Mouse (Mus musculus): ENCODE measurements at regions not wholly inside any gene's neighbourhood (a gene's known extent, or its start where the extent isn't known, plus 50 kb on each side); places are given as distances from the start of the nearest gene placed in this dataset.

GRCm38 (mm10) chr15:93787361-93787760 lies 191.7 kb upstream of the Prickle1 start:
- no peaks in the 10 kb centered on the region for H3K9me3 ChIP-seq
- H3K4me1 ChIP-seq, result no peaks in the 10 kb centered on the region
- no peaks in the 10 kb centered on the region for H3K27me3 ChIP-seq (replicated peaks)
- H3K9ac ChIP-seq, result no peak overlapping the region
- no peak overlapping the region for H3K4me3 ChIP-seq
- no peak for ATAC-seq (replicated peaks)
- WGBS, result 90% methylated on average over 6 of the region's 6 CpGs
- no peaks in the 10 kb centered on the region for H3K36me3 ChIP-seq (replicated peaks)
- H3K4me2 ChIP-seq, result no peak overlapping the region
- H3K27ac ChIP-seq, result no peak overlapping the region

DNA sequence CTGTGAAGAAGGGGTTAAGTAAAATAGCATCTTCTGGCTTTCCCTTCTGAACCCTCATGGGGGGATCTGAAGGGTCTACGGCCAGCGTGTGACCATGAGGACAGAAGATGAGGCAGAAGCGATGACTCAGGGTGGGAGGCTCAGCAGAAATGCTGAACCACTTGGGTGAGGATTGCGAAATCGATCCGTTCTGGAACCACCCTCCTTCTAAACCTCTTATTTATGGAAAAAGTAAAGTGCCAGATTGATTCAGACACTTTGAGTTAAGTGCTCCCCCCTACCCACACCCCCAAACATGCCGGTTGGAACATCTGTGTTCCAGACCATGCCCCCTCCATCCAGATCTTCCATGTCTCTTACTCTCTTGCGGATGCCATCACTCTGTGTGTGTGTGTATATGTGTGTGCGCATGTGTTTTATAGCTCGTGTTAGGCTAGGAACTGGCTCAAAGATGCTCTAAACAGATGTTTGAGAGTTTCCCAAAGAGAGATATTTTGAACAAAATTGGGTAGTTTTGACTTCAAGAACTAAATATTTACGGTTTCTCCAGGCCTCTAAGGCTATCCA lies 190.2 kb upstream of the Prickle1 start:
- ATAC-seq (replicated peaks), result no peak
- Histone ChIP-seq H3K36me3 (replicated peaks) (no peaks in the 10 kb centered on the region), H3K4me3 (no peak overlapping the region), H3K27ac (no peak overlapping the region), H3K9ac (no peak overlapping the region), H3K27me3 (replicated peaks) (no peaks in the 10 kb centered on the region), H3K4me2 (no peak overlapping the region), H3K4me1 (no peaks in the 10 kb centered on the region), H3K9me3 (no peaks in the 10 kb centered on the region)
- 94% methylated on average over 11 of the region's 11 CpGs for WGBS

GRCm38 (mm10) chr15:93783736-93784135 lies 188.0 kb upstream of the Prickle1 start:
- Histone ChIP-seq H3K27ac (no peak overlapping the region), H3K4me1 (no peaks in the 10 kb centered on the region), H3K36me3 (replicated peaks) (no peaks in the 10 kb centered on the region), H3K4me3 (no peak overlapping the region), H3K27me3 (replicated peaks) (no peaks in the 10 kb centered on the region), H3K4me2 (no peak overlapping the region), H3K9ac (no peak overlapping the region), H3K9me3 (no peaks in the 10 kb centered on the region)
- no peak for ATAC-seq (replicated peaks)
- 80% methylated on average over 4 of the region's 4 CpGs for WGBS

DNA sequence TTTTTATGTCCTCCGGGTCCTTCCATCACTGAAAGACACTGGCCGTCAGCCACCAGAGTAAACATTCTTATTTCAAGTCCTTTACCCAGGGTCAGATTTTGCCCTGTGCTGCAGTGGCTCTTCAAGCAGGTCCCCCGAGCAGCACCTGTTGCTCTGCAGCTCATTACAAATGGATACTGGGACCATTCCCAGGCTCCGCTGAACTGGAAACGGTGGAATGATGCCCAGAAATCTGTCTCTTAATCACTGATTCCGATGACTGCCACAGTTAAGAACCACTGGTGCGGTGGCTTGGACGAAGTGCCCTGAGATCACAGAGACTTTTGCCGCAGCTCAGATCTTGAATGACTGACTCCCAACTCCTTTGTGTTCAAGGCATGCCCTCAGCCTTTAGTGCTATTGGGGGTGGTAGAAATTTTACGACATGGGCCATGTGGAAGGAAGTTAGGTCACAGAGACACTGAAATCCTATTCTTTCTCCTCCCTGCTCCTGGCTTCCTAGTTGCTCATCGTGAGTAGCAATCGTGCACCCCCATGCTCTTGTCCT lies 179.6 kb upstream of the Prickle1 start:
- Histone ChIP-seq H3K27me3 (replicated peaks) (no peaks in the 10 kb centered on the region), H3K4me1 (no peaks in the 10 kb centered on the region), H3K27ac (no peak overlapping the region), H3K9ac (no peak overlapping the region), H3K36me3 (replicated peaks) (no peaks in the 10 kb centered on the region), H3K4me3 (no peak overlapping the region), H3K4me2 (no peak overlapping the region), H3K9me3 (no peaks in the 10 kb centered on the region)
- no peak for ATAC-seq (replicated peaks)
- WGBS, result 71% methylated on average over 12 of the region's 12 CpGs

DNA sequence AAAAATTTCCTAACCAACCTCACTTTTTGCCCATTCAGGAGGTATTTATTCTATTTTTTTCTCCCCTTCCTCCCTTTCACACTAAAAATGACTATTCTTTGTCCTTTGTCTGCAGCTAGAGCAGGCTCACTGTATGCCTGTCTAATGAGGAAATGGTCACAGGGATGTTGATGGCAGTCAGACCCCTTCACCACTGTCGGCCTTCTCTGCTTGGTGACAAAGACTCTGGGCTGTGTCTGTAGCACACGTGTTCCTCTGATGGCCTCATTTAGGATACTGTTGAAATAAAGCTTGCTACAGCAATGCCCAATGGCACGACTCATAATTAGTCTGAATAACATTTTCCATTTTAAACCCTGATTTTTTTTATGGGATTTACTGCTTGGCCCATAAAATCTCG lies 178.6 kb upstream of the Prickle1 start:
- no peaks in the 10 kb centered on the region for H3K36me3 ChIP-seq (replicated peaks)
- H3K4me2 ChIP-seq, result no peak overlapping the region
- no peak for ATAC-seq (replicated peaks)
- H3K9ac ChIP-seq, result no peak overlapping the region
- no peaks in the 10 kb centered on the region for H3K9me3 ChIP-seq
- no peaks in the 10 kb centered on the region for H3K27me3 ChIP-seq (replicated peaks)
- 67% methylated on average over 4 of the region's 4 CpGs for WGBS
- H3K4me3 ChIP-seq, result no peak overlapping the region
- H3K27ac ChIP-seq, result no peak overlapping the region
- no peaks in the 10 kb centered on the region for H3K4me1 ChIP-seq

DNA sequence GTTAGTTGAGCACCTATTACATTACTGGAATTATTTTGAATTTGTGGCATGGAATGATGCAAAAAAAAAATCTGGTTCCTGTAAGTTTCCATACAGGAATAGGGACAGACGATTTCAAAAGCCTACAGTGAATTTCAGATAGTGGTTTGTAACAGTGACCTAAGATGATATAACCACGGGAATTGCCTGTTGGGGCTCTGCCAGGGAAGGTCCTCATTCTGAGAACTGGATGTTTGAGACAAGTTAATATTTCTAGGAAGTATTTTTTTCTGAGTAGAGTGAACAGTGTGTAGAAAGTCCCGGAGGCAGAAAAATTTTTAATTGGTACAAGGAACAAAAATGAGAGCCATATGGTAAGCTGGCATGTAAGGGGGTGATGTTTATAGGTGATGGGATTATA lies 171.3 kb upstream of the Prickle1 start:
- Histone ChIP-seq H3K27me3 (replicated peaks) (no peaks in the 10 kb centered on the region), H3K4me3 (no peak overlapping the region), H3K27ac (no peak overlapping the region), H3K9ac (no peak overlapping the region), H3K4me2 (no peak overlapping the region), H3K4me1 (no peaks in the 10 kb centered on the region), H3K9me3 (no peaks in the 10 kb centered on the region), H3K36me3 (replicated peaks) (no peaks in the 10 kb centered on the region)
- WGBS, result 78% methylated on average over 3 of the region's 3 CpGs
- ATAC-seq (replicated peaks), result no peak

DNA sequence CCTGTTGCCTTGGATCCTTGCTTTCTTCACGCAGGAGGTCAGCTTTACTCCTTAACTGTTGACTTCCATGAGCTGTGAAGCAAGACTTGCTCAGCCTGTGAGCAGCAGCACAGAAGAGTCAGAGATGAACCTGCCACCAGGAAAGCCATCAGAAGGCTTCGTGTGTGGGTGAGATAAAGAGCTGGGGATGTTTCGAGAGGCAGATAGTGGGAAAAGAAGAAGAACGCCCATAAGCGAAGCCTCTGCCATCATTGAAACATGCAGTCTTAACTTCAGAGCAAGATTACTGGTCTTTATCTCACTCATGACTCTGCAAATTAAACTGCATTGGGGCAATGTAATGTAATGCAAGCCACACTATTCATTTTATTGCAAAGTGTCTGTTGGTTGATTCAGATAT lies 167.4 kb upstream of the Prickle1 start:
- no peaks in the 10 kb centered on the region for H3K36me3 ChIP-seq (replicated peaks)
- 81% methylated on average over 5 of the region's 5 CpGs for WGBS
- no peaks in the 10 kb centered on the region for H3K27me3 ChIP-seq (replicated peaks)
- no peaks in the 10 kb centered on the region for H3K4me1 ChIP-seq
- no peak overlapping the region for H3K27ac ChIP-seq
- no peak overlapping the region for H3K4me3 ChIP-seq
- no peaks in the 10 kb centered on the region for H3K9me3 ChIP-seq
- H3K9ac ChIP-seq, result no peak overlapping the region
- H3K4me2 ChIP-seq, result no peak overlapping the region
- ATAC-seq (replicated peaks), result no peak

- H3K27me3 ChIP-seq (replicated peaks), result no peaks in the 10 kb centered on the region
- ATAC-seq (replicated peaks), result no peak
- no peaks in the 10 kb centered on the region for H3K4me1 ChIP-seq
- H3K4me2 ChIP-seq, result no peak overlapping the region
- H3K4me3 ChIP-seq, result no peak overlapping the region
- no peaks in the 10 kb centered on the region for H3K9me3 ChIP-seq
- H3K36me3 ChIP-seq (replicated peaks), result no peaks in the 10 kb centered on the region
- no peak overlapping the region for H3K27ac ChIP-seq
- H3K9ac ChIP-seq, result no peak overlapping the region
- WGBS, result 87% methylated on average over 8 of the region's 8 CpGs
Measured at GRCm38 (mm10) chr15:93758204-93758836, 162.6 kb upstream of the Prickle1 start.

- H3K4me1 ChIP-seq, result no peaks in the 10 kb centered on the region
- no peak overlapping the region for H3K27ac ChIP-seq
- no peak overlapping the region for H3K4me3 ChIP-seq
- H3K4me2 ChIP-seq, result no peak overlapping the region
- H3K9me3 ChIP-seq, result no peaks in the 10 kb centered on the region
- no peak for ATAC-seq (replicated peaks)
- H3K36me3 ChIP-seq (replicated peaks), result no peaks in the 10 kb centered on the region
- no peak overlapping the region for H3K9ac ChIP-seq
- no peaks in the 10 kb centered on the region for H3K27me3 ChIP-seq (replicated peaks)
- WGBS, result 75% methylated on average over 5 of the region's 5 CpGs
Measured at GRCm38 (mm10) chr15:93755989-93756388, 160.3 kb upstream of the Prickle1 start.

GRCm38 (mm10) chr15:93751817-93752216 lies 156.1 kb upstream of the Prickle1 start:
- no peak for ATAC-seq (replicated peaks)
- no peak overlapping the region for H3K4me3 ChIP-seq
- H3K4me2 ChIP-seq, result no peak overlapping the region
- 91% methylated on average over 14 of the region's 14 CpGs for WGBS
- no peaks in the 10 kb centered on the region for H3K4me1 ChIP-seq
- H3K27me3 ChIP-seq (replicated peaks), result no peaks in the 10 kb centered on the region
- no peak overlapping the region for H3K27ac ChIP-seq
- no peaks in the 10 kb centered on the region for H3K9me3 ChIP-seq
- H3K36me3 ChIP-seq (replicated peaks), result no peaks in the 10 kb centered on the region
- H3K9ac ChIP-seq, result no peak overlapping the region

DNA sequence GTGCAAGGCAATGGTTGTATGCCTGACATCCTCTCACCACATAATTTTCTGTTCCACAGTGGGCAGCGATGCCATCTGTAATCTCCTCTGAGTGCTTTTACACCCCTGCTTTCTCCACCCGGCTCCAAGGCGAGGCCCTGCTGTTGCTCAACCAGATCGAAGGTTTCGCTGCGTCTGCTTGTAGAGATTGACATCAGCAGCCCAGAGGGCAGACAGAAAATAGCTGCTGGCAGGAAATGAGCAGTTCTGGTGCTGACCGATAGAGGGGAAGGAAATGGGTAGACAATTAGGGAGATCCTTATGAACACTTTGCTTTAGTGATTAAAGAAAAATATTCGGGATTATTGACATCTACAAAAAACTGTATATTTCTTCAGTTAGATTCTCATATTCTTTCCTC lies 155.3 kb upstream of the Prickle1 start:
- no peak for ATAC-seq (replicated peaks)

GRCm38 (mm10) chr15:93744191-93744945 lies 148.7 kb upstream of the Prickle1 start:
- WGBS, result 79% methylated on average over 12 of the region's 12 CpGs
- ATAC-seq (replicated peaks), result no peak
- Histone ChIP-seq H3K9me3 (no peaks in the 10 kb centered on the region), H3K4me2 (no peak overlapping the region), H3K27ac (no peak overlapping the region), H3K4me3 (no peak overlapping the region), H3K4me1 (no peaks in the 10 kb centered on the region), H3K27me3 (replicated peaks) (no peaks in the 10 kb centered on the region), H3K9ac (no peak overlapping the region), H3K36me3 (replicated peaks) (no peaks in the 10 kb centered on the region)

More for the DNA sequence above, 155.3 kb upstream of the Prickle1 start:
- Histone ChIP-seq H3K27ac (no peak overlapping the region), H3K4me3 (no peak overlapping the region), H3K4me2 (no peak overlapping the region), H3K36me3 (replicated peaks) (no peaks in the 10 kb centered on the region), H3K27me3 (replicated peaks) (no peaks in the 10 kb centered on the region), H3K9me3 (no peaks in the 10 kb centered on the region), H3K4me1 (no peaks in the 10 kb centered on the region), H3K9ac (no peak overlapping the region)
- 64% methylated on average over 8 of the region's 8 CpGs for WGBS
